Mouse (Mus musculus) C2C12 (cell line): ENCODE data around the gene Sorcs2.
"Not testable (repeated sequence)": the region's sequence is repeated elsewhere in the genome, so short reads cannot be mapped to it uniquely, and the experiment has no call there.

ENCODE experiments used
- CEBPB ChIP-seq: IDR thresholded peaks from one replicate; pipeline ENCODE4 v1.6.1; 2011; ENCODE audit warnings: low read depth, mild to moderate bottlenecking, control low read depth, moderate library complexity
- CTCF ChIP-seq: IDR thresholded peaks from one replicate; pipeline ENCODE4 v1.5.1; 2011; ENCODE audit not compliant: control insufficient read depth, insufficient read depth, insufficient read length
- FOSL1 ChIP-seq: IDR thresholded peaks from one replicate; pipeline ENCODE4 v1.8.0; 2011; ENCODE audit warnings: mild to moderate bottlenecking, low read length; ENCODE audit not compliant: poor library complexity, insufficient read depth, severe bottlenecking
- MAX ChIP-seq: IDR thresholded peaks from one replicate; pipeline ENCODE4 v1.6.1; 2011; ENCODE audit warnings: mild to moderate bottlenecking, control low read depth
- MYOG ChIP-seq: IDR thresholded peaks from one replicate; pipeline ENCODE4 v1.6.1; 2011; ENCODE audit not compliant: control insufficient read depth, insufficient read length; ENCODE audit errors: extremely low read depth

DNA sequence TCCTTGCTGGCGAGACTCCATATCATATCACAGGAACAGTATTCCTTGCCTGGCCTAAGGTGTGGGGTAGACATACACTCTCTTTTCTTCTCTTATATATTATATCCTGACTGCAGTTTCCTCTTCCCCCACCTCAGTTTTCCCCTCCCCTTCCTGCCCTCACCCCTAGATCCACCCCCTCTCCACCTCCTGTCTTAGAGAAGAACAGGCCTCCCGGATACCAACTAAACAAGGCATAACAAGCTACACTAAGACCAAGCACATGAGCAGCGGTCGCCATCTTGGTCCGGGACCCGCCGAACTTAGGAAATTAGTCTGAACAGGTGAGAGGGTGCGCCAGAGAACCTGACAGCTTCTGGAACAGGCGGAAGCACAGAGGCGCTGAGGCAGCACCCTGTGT is 160.4 kb downstream of the Sorcs2 start:
- TF ChIP-seq CTCF, MYOG, CEBPB, FOSL1, MAX: not testable (repeated sequence)
